Mouse (Mus musculus): ENCODE results near the gene Tle2. TPM values are rescaled to one million over a fixed set of nuclear protein-coding genes. Genes with fewer than 3 reads are reported as not detected.

Gene Tle2
- polyA plus RNA-seq, 1 experiment, result 11.3 TPM

DNA sequence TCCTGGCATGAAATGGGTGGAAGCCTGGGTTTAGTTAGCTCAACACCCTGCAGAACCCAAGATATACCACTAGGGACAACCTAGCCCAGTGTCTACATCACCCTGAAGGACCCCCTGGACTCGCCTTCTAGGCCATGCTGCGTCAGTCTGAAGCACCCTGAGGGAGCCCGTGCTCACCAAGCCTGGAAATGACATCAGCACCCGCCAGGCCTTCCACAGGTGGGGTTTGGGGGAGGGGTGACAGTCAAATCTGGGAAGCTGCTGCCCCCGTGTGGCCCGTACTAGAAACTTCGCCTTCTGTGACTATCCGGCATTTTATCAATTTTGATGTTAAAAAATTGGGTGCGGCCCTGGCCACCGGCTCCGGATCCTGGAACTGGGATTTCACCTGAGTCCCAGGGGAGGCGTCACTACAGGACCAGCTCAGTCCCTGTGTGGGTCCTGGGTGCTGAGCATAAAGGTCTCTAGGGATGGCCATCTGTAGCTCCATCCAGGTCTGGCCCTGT, 22.7 kb upstream of the Tle2 start:
- no peak for DNase-seq (ENCODE audit: low read depth, low spot score)
- 1% methylated on average over 12 of the region's 12 CpGs for WGBS

DNA sequence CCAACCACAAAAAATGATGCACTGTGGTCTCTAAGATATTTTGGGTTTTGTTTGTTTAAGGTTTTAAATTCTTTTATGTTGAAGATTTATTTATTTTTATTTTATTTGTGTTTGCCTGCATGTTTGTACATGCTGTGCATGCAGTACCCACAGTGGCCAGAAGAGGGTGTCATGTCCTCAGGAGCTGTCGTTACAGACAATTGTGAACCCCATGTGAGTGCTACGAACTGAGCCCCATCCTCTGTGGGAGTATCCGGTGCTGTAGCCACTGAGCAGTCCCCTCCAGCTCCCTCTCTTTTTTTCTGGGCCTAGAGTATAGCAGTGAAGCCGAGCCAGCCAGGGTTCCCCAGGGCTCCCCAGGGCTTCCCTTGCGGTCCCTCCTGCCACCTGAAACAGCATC, 21.1 kb upstream of the Tle2 start:
- no peak for DNase-seq (ENCODE audit: low read depth, low spot score)
- WGBS, result 90% methylated on average over 5 of the region's 5 CpGs

DNA sequence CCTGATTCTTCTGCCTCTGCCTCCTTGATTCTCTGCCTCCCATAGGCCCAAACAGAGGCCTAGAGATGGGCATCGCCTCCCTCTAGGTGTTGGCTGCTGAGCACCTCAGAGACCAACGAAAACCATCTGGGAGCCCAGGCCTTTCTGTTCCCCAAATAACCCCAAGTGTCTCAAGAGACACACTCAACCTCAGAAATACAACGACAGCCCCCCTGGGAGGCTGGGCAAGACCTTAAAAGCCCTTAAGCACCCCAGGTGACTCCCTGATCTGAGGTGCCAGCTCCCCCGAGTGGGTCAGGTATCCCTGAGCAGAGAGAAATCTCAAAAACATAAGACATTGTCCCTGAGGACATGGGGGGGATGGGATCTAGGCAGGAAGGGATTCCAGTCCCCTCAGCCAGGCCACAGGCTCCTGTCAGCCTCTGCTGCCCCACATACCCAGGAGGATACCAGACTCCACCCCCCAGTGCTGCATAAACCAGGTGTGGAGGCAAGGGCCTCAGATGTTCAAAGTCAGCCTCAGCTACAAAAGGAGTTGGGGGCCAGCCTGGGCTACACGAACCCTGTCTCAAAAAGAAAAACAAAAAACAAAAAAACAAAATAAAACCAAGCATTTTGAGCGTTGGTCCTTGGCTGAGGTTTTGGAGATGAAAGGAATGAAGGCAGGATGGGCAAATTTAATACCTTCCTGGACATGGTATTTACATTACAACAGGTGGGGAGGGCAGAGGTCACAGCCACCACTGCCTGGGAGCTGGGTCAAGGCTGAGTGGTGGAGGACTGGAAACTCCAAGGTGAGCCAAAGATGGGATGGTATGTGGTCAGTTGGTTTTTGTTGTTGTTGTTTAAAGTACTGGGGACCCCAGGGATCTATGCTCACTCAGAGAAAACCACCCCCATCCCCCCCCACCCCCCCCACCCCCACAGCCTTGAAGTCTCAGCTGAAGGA, 20.3 kb upstream of the Tle2 start:
- WGBS, result 79% methylated on average over 6 of the region's 6 CpGs
- DNase-seq (ENCODE audit: low read depth, low spot score), result no peak

DNA sequence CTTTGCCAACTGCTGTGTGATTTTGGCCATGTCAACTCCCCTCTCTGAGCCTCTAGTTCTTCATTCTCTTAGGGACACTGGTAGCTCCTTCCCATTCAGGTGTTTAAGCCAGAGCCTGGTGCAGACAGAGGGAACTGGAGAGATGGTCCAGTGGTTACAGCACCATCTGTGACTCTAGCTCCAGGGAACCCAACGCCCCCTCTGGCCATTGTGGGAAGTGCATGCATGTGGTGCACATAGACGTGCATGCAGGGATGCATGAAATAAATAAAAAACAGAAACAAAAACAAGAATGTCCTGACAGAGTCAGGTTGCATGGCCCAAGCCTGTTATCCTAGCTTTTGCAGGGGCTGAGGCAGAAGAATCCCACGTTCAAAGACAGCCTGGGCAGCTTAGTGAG, 18.1 kb upstream of the Tle2 start:
- no peak for DNase-seq (ENCODE audit: low read depth, low spot score)
- 78% methylated on average over 3 of the region's 3 CpGs for WGBS

DNA sequence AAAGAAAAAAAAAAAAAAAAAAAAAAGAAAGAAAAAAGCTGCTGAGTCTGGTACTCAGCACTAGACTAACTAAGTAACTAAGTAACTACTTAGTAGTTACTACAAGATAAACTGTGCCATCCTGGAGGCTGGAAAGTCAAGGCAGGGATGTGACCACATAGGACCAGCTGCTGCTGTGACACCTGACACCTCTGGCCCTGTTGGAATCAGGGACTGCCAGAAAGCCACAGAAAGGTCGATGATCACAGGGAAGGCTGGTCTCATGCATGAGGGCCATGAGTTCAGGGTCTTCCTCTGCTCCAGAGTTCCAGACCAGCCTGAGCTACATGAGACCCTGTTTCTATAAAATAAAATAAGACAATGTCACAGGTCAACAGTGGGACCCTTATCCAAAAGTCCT, 16.9 kb upstream of the Tle2 start:
- DNase-seq (ENCODE audit: low read depth, low spot score), result no peak
- WGBS, result 32% methylated on average over 1 of the region's 1 CpGs

DNA sequence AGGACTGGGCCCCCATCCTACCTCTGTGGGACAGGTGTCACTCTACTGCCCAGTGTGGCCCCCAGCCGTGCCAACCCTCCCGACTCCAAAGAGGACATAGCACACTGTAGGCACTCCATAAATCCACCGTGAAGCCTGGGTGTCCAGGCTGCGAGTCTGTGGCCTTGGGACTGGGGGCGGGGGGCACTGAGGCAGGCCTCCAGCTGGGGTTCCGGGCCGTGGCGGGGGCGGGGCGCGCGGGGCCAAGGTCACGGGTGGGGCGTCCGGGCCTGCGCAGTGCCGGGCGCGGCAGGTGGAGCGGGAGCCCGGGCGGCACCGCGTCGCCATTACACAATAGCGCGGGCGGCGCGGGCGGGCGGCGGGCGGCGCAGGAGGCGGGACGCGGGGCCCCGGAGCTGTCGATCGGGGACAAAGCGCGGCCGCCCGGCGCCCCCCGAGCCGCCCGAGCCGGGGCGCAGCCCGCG, 15.2 kb upstream of the Tle2 start, which contains the start of gene Aes:
Aes (plus strand) TSS at position 326 of the 464 bp plus-strand sequence.
- WGBS, result under 1% methylated on average over 34 of the region's 53 CpGs
- no peak for DNase-seq (ENCODE audit: low read depth, low spot score)

DNA sequence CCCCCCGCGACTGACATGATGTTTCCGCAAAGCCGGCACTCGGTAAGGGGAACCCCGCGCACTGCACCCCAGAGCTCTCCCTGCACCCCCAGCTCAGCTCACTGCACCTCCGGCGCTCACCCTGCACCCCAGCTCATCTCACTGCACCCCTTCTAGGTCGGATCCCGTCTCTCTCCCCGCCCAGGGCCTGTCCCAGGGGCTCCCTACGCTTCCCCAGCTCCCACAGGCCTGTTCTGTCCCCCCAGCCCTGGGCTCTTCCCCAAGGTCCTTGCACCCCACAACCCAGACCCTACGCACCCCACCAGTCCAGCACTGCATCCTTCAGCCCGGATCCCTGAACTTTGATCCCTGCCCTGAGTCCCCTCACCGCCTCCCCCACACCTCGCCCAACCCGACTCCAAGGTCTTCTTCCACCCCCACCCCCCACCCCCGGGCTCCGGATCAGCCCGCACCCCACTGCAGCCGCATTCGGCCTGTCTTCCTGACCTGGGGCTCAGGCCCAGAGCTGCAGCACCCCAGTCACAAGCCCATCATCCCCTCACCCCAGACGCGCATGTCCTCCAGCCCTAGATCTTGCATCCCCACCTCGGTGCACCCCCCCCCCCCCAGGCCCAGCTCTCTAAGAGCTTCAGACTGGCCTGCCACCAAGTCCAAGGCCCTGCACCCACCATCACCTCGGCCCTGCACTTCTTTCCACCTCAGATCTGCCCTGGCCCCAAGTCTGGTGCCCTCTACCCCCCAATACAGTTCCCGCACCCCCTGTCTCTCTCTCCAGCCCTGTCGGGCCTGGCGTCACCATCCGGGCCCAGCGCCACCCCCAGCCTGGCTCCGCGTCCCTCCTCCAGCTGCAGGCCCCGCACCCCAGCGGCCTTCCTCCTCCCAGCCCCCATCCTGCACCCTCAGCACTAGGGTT, 14.5 kb upstream of the Tle2 start:
- under 1% methylated on average over 36 of the region's 36 CpGs for WGBS

DNA sequence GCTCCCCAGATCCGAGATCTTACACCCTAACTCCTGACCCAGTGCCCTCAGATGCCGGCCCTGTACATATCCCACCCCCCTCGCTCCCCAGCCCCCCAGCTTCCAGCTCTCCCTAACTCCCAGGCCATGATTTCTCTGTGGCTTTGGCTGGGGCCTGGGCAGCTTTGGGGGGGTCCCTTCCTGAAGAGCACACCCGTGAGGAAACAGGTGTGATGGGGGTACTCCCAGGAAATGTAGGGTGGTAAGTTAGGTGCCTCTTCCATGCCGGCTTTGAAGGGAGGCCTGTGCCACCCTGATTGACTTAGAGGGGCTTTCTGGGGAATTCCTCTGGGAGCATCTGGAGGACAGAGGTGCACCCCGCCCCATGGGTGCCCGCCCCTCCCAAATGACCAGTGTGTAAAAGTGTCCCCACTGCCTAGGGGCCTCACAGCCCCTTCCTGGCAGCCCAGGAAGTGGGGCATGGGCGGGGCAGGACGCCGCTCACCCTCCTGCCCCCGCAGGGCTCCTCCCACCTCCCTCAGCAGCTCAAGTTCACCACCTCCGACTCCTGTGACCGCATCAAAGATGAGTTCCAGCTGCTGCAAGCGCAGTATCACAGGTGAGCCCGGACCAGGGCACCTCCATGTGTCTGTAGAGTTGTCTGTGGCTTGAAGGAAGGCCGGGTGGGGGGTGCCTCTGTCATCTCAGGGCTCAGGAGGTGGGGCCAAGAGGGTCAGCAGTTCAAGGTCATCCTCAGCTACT, 13.5 kb upstream of the Tle2 start:
- no peak for DNase-seq (ENCODE audit: low read depth, low spot score)
- WGBS, result 5% methylated on average over 16 of the region's 16 CpGs

More for the DNA sequence above, 14.5 kb upstream of the Tle2 start:
- no peak for DNase-seq (ENCODE audit: low read depth, low spot score)

DNA sequence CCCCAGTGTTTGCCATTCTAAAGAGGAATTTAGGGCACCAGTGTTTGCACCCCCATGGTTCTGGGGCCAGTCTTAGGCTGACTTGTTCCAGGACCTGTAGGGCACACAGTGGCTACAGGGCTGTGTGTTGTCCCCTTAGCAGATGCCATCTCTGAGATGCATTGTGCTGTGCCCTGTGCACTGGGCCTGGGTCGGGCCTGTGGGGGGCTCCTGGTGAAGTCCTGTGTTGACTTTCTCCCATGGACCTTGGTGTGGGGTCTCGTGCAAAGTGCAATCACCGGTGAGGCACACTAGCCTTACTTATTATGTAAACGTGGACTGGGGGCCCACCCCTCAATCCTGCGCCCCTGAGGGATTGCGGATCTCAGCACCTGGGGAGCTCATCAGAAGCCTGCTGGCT, 11.9 kb upstream of the Tle2 start:
- no peak for DNase-seq (ENCODE audit: low read depth, low spot score)
- 57% methylated on average over 6 of the region's 6 CpGs for WGBS

DNA sequence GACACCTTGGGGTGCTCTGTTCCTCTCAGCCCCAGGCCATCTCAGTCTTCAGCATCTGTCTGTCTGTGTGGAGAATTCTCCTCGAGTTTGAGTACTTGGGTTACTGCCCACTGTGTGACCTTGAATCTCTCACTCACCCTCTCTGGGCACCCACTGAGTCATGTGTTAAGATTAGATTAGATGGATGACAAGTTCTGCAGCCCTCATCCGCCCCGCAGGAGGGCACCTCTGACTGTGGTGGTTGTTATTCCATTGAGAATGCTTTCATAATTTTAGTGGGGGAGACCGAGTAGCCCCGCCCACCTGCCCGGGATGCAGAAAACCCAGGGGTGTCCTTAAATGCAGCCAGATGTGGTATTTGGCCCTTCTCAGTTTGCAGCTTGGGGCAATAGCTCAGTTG, 10.9 kb upstream of the Tle2 start:
- no peak for DNase-seq (ENCODE audit: low read depth, low spot score)
- WGBS, result 38% methylated on average over 6 of the region's 6 CpGs

DNA sequence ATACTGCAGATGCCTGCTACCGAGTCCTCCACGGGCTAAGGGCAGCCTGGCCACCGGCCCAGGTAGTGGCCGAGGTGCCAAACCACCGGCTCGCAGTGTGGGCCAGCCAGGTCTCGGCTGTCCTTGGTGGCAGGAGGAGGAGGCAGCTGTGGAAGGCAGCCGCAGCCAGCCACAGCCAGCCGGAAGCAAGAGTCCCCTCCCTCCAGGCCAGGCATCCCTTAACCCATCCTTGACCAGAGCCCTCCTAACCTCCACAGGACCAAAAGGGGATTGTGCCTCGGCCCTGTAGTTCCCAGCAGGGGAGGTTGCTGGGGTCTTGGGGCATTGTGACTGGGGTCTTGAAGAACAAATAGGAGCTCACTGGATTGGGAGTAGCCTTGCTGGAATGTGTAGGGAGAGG, 10.1 kb upstream of the Tle2 start:
- no peak for DNase-seq (ENCODE audit: low read depth, low spot score)
- 12% methylated on average over 10 of the region's 10 CpGs for WGBS

DNA sequence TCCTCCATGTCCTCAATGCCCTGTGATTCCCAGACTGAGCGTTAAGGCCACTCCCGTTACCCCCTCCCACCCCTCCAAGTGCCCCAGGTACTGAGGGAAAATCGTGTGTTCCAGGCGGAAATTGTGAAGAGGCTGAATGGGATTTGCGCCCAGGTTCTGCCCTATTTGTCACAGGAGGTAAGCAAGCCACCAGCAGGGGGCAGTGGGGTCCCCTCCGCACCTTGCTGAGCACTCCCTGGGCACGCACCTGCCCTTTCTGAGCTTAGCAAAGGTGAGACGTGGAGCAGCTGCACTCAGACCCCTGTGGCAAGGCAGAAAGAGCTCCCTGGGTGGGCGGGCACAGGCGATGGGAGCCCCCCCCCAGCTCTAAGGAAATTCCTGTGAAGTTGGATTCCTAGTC, 9.6 kb upstream of the Tle2 start:
- DNase-seq (ENCODE audit: low read depth, low spot score), result no peak
- WGBS, result 41% methylated on average over 10 of the region's 10 CpGs

DNA sequence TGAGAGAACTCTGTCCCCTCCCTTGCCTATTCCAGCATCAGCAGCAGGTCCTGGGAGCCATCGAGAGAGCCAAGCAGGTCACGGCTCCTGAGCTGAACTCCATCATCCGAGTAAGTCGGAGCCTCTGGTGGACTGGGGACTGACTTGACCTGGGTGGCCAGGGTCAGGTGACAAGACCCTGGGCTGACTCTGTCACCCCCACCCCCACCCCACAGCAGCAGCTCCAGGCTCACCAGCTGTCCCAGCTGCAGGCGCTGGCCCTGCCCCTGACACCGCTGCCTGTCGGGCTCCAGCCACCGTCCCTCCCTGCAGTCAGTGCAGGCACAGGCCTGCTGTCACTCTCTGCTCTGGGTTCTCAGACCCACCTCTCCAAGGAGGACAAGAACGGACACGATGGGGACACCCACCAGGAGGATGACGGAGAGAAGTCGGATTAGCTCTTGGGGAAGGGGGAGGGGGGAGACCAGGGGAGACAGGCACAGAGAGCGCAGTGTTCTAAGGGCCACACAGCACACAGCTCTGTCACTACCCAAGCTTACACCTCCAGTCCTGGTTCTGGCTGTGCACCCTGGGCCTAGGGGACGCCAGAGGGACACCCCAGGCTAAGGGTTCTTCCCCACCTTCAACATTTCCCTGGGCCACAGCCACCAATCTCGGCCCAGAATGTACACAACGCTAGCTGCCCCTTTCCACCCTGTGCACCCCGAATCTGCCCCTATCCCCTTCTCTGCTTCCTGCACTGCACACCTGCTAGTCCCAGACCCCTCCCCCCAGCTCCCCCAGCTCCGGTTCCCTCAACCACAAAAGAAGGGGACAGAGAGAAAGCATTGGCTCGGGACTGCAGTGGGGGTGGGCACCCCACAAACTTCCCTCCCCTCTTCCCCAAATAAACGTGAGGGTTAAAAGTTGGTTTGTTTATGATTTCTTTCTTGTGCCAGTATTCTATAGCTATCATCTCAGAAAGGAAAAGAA, 8.8 kb upstream of the Tle2 start:
- DNase-seq (ENCODE audit: low read depth, low spot score), result no peak
- WGBS, result 72% methylated on average over 20 of the region's 20 CpGs

DNA sequence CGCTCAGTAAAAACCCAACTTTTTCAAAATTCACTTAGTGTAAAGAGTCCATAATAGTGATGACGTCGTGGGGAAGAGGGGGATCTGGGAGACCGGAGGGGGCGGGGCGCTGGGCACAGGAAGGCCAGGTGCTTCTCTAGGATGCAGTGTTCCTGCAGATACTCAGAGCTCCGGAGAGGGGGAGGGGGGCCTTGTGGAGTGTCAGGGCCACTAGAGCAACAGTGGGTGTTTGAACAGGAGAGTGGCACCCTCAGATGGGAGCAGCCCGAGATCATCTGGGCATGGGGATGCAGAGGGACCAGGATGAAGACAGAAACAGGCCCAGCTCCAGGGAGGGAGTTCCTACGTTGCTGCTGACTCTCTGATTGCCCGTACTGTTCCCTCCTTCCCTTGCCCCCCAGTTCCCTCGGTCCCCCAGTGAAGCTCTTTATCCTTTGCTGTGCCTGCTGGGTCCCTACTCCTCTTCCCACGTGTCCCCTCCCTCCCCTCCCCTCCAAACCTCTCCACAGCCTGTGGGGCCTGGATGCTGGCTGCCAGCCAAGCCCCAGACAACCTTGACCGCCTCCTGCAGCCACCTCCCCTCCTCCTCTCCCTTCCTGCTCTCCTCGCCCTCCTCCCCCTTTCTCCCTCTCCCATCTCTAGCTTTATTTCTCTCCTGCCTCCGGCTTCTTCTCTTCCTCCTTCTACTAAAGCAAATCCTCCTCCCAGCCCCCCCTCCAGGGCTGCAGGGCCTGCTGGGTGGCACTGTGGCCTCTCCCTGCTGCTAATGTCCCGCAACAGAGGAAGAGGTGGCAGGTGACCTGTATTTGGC, 5.8 kb upstream of the Tle2 start:
- no peak for DNase-seq (ENCODE audit: low read depth, low spot score)
- 21% methylated on average over 16 of the region's 16 CpGs for WGBS

DNA sequence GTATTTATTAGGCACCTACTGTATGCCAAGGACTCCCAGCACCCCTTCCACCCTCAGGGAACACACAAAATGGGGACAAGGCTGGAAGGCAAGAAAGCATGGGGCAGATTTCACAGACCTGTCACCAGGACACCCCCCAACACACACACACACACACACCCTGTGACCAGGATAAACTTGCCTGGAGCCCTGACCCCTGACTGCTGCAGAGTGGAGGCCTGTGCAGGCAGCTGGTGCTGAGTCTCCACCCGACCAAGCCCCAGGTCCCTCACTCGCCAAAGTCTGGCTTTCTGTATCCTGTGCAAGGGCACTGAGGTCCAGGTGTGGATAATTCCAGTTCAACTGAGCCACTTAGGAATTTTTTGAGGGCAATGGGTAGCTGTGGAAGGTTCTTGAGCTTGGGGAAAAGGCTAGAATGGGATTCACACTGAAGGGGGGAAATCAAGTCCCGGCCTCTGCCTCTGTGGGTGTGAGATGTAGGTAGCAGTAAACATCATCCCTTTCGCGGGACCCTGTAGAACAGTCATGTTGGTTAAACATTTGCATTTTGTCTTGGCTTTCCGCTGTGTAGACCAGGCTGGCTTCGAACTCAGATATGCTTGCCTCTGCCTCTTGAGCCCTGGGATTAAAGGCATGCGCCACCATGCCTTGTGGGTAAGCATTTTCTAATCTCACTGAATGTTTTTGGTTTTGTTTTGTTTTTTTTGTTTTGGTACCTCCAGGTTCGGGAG, 4.7 kb upstream of the Tle2 start:
- WGBS, result 84% methylated on average over 9 of the region's 9 CpGs
- DNase-seq (ENCODE audit: low read depth, low spot score), result no peak

DNA sequence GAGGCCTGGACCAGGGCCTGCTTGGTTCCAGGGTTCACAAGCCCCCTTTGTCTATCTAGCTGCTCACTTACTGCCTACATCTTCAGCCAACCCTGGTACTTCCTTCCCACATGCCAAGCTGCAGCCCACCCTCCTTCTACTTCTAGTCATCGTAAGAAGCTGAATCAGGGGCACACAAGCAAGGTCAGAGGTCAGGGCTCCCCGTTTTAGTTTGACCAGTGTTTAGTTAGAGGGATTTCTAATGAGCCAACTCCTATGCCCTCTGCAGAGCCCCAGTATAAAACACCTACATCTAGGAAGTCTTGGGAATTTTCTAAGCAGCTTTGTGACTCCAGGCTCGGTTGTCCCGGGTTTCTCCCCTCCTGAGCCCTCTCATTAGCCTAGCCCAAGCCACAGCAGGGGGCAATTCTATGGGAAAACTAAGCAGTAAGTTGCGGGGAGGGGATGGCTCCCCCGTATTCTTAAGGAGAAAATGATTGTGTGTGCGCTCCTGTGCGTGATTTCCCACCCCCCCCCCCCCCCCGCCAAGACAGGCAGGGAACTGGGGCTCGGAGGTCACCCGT, 4.0 kb upstream of the Tle2 start:
- no peak for DNase-seq (ENCODE audit: low read depth, low spot score)
- WGBS, result 11% methylated on average over 11 of the region's 11 CpGs
